Mouse (Mus musculus): ENCODE results near the gene Sdad1. TPM values are rescaled to one million over a fixed set of nuclear protein-coding genes. Genes with fewer than 3 reads are reported as not detected.

Gene Sdad1
- polyA plus RNA-seq, 1 experiment from 2014 or later = 27.6 TPM

GRCm38 (mm10) chr5:92332359-92332840, 22.1 kb upstream of the Sdad1 start:
- in situ Hi-C loops (cut with MboI; ENCODE audit: low pct_unique_long_range_greater_than_20kb) = no loop called here
- no peak for DNase-seq (ENCODE audit: low read depth, low spot score)
- no peak for ATAC-seq
- POLR2A ChIA-PET = interaction anchor here (0.6 to 1.1 kb wide), 3 partner anchors 10 to 576 kb away, joined by 3 to 4 read pairs (median 3); no protein-coding TSS in a partner anchor
- no peaks in the 10 kb centered on the region for H3K27me3 ChIP-seq
- no peak for TF ChIP-seq CTCF (IDR thresholded peaks at IDR 0.05)
- CTCF ChIA-PET = no interaction called here

- DNase-seq (ENCODE audit: low read depth, low spot score) (no peak), ATAC-seq (no peak)
- no peak for TF ChIP-seq CTCF (IDR thresholded peaks at IDR 0.05)
- ChIA-PET POLR2A (interaction anchor here (0.6 to 1.1 kb wide), 2 partner anchors 31 to 577 kb away, joined by 3 read pairs; no protein-coding TSS in a partner anchor), CTCF (no interaction called here)
- in situ Hi-C loops (cut with MboI; ENCODE audit: low pct_unique_long_range_greater_than_20kb) = no loop called here
- H3K27me3 ChIP-seq = no peaks in the 10 kb centered on the region
These were observed 21.5 kb upstream of the Sdad1 start, which contains the start of gene Art3 for GRCm38 (mm10) chr5:92331635-92332338. Gene Art3 (plus strand): TSS chr5:92331827.

- no peak for TF ChIP-seq CTCF (IDR thresholded peaks at IDR 0.05)
- no peaks in the 10 kb centered on the region for H3K27me3 ChIP-seq
- in situ Hi-C loops (cut with MboI; ENCODE audit: low pct_unique_long_range_greater_than_20kb) = no loop called here
- ChIA-PET CTCF (no interaction called here), POLR2A (no interaction called here)
- ATAC-seq (no peak), DNase-seq (ENCODE audit: low read depth, low spot score) (no peak)
These were observed 20.8 kb upstream of the Sdad1 start for GRCm38 (mm10) chr5:92331122-92331521.

GRCm38 (mm10) chr5:92327929-92328328, 17.6 kb upstream of the Sdad1 start, which contains the start of gene Cxcl9:
Gene Cxcl9 (minus strand): TSS chr5:92328079.
- POLR2A ChIA-PET = no interaction called here
- ATAC-seq = no peak
- no peaks in the 10 kb centered on the region for H3K27me3 ChIP-seq
- CTCF ChIA-PET = interaction anchor here (1.1 to 1.6 kb wide), 2 partner anchors 15 to 69 kb away, joined by 3 to 7 read pairs; no protein-coding TSS in a partner anchor
- DNase-seq (ENCODE audit: low read depth, low spot score) = no peak
- no peak for TF ChIP-seq CTCF (IDR thresholded peaks at IDR 0.05)
- in situ Hi-C loops (cut with MboI; ENCODE audit: low pct_unique_long_range_greater_than_20kb) = no loop called here

- CTCF ChIA-PET = no interaction called here
- DNase-seq (ENCODE audit: low read depth, low spot score) = no peak
- in situ Hi-C loops (cut with MboI; ENCODE audit: low pct_unique_long_range_greater_than_20kb) = no loop called here
- TF ChIP-seq CTCF (IDR thresholded peaks at IDR 0.05) = no peak
- H3K27me3 ChIP-seq = no peaks in the 10 kb centered on the region
- ATAC-seq = no peak
- POLR2A ChIA-PET = no interaction called here
These were observed 17.1 kb upstream of the Sdad1 start for GRCm38 (mm10) chr5:92327367-92327766.

- TF ChIP-seq CTCF (IDR thresholded peaks at IDR 0.05) = no peak
- DNase-seq (ENCODE audit: low read depth, low spot score) (no peak), ATAC-seq (no peak)
- CTCF ChIA-PET = interaction anchor here (3.4 kb wide), 1 partner anchor 11 kb away, joined by 20 read pairs; no protein-coding TSS in a partner anchor
- in situ Hi-C loops (cut with MboI; ENCODE audit: low pct_unique_long_range_greater_than_20kb) = no loop called here
- POLR2A ChIA-PET = no interaction called here
- no peaks in the 10 kb centered on the region for H3K27me3 ChIP-seq
These were observed 13.0 kb upstream of the Sdad1 start for GRCm38 (mm10) chr5:92323264-92323663.

- no peaks in the 10 kb centered on the region for H3K27me3 ChIP-seq
- TF ChIP-seq CTCF (IDR thresholded peaks at IDR 0.05) = no peak
- ATAC-seq = no peak
- in situ Hi-C loops (cut with MboI; ENCODE audit: low pct_unique_long_range_greater_than_20kb) = no loop called here
- POLR2A ChIA-PET = interaction anchor here (0.5 to 0.7 kb wide), 2 partner anchors 14 to 31 kb away, joined by 4 to 5 read pairs; no protein-coding TSS in a partner anchor
- CTCF ChIA-PET = interaction anchor here (1.2 to 3.4 kb wide), 4 partner anchors 10 to 61 kb away, joined by 4 to 20 read pairs (median 8); no protein-coding TSS in a partner anchor
- no peak for DNase-seq (ENCODE audit: low read depth, low spot score)
These were observed 12.3 kb upstream of the Sdad1 start for GRCm38 (mm10) chr5:92322612-92323011.

- in situ Hi-C loops (cut with MboI; ENCODE audit: low pct_unique_long_range_greater_than_20kb) = no loop called here
- ATAC-seq (no peak), DNase-seq (ENCODE audit: low read depth, low spot score) (no peak)
- ChIA-PET POLR2A (interaction anchor here (0.7 to 2.0 kb wide), 2 partner anchors 10 to 15 kb away, joined by 4 to 6 read pairs; no protein-coding TSS in a partner anchor), CTCF (interaction anchor here (1.2 to 3.4 kb wide), 6 partner anchors 9 to 64 kb away, joined by 3 to 20 read pairs (median 5); no protein-coding TSS in a partner anchor)
- no peaks in the 10 kb centered on the region for H3K27me3 ChIP-seq
- no peak for TF ChIP-seq CTCF (IDR thresholded peaks at IDR 0.05)
These were observed 11.5 kb upstream of the Sdad1 start for GRCm38 (mm10) chr5:92321631-92322400.

- CTCF ChIA-PET = interaction anchor here (1.2 kb wide), 1 partner anchor 80 kb away, joined by 4 read pairs; no protein-coding TSS in a partner anchor
- ATAC-seq (no peak), DNase-seq (ENCODE audit: low read depth, low spot score) (no peak)
- in situ Hi-C loops (cut with MboI; ENCODE audit: low pct_unique_long_range_greater_than_20kb) = loop anchor here (5.0 kb wide), 1 partner anchor 49 kb away; no protein-coding TSS in a partner anchor
- POLR2A ChIA-PET = no interaction called here
- no peak for TF ChIP-seq CTCF (IDR thresholded peaks at IDR 0.05)
- no peaks in the 10 kb centered on the region for H3K27me3 ChIP-seq
These were observed 8.3 kb upstream of the Sdad1 start for GRCm38 (mm10) chr5:92318596-92318995.

GRCm38 (mm10) chr5:92318119-92318518, 7.8 kb upstream of the Sdad1 start:
- H3K27me3 ChIP-seq = no peaks in the 10 kb centered on the region
- TF ChIP-seq CTCF (IDR thresholded peaks at IDR 0.05) = no peak
- DNase-seq (ENCODE audit: low read depth, low spot score) (no peak), ATAC-seq (no peak)
- CTCF ChIA-PET = interaction anchor here (0.7 to 1.4 kb wide), 3 partner anchors 64 to 80 kb away, joined by 3 to 4 read pairs (median 3); no protein-coding TSS in a partner anchor
- POLR2A ChIA-PET = no interaction called here
- in situ Hi-C loops (cut with MboI; ENCODE audit: low pct_unique_long_range_greater_than_20kb) = loop anchor here (5.0 kb wide), 1 partner anchor 49 kb away; no protein-coding TSS in a partner anchor

Measured in Patski (cell line).